Mouse (Mus musculus) left cerebral cortex, postnatal 10 days (tissue): ENCODE results near the gene Zfyve16. TPM values are rescaled to one million over a fixed set of nuclear protein-coding genes. Genes with fewer than 3 reads are reported as not detected.

Experiments
- DNase-seq, 2 experiments: peaks; one replicate each; pipeline ENCODE4 v3.0.0; 2021 to 2022; ENCODE audit warnings: low spot score in 2 of 2, mixed read lengths in 1 of 2; ENCODE audit errors: extremely low spot score in 1 of 2
- intact Hi-C: fragments of 180-260 bp; cut with DNase I; formaldehyde crosslinking; loops from one replicate; pipeline ENCODE4 v1.15.1; 2025
- total RNA-seq, 2 experiments: library from RNA; stranded (reverse); gene quantifications; 2 replicates each; pipeline ENCODE4 v1.2.3; 2021

Gene Zfyve16
- total RNA-seq, 2 experiments from 2014 or later = 20.4 to 22.7 TPM

GRCm38 (mm10) chr13:92483348-92483747, 47.3 kb downstream of the Zfyve16 start:
- intact Hi-C loops = loop anchor here (5.0 kb wide), 1 partner anchor 126 kb away; the partner anchor contains the start of gene Msh3
- DNase-seq = peak; percentile 26 to 68

- no peak for DNase-seq
- intact Hi-C loops = no loop called here
These were observed 60.5 kb downstream of the Zfyve16 start for GRCm38 (mm10) chr13:92470151-92470550.

GRCm38 (mm10) chr13:92469381-92469780, 61.3 kb downstream of the Zfyve16 start:
- DNase-seq = no peak
- intact Hi-C loops = no loop called here

- intact Hi-C loops = no loop called here
These were observed 62.8 kb downstream of the Zfyve16 start for GRCm38 (mm10) chr13:92467891-92468290.

GRCm38 (mm10) chr13:92464698-92465097, 66.0 kb downstream of the Zfyve16 start:
- intact Hi-C loops = no loop called here
- no peak for DNase-seq

More at GRCm38 (mm10) chr13:92467891-92468290, 62.8 kb downstream of the Zfyve16 start:
- no peak for DNase-seq

GRCm38 (mm10) chr13:92446872-92447271, 83.8 kb downstream of the Zfyve16 start:
- DNase-seq = no peak
- intact Hi-C loops = no loop called here

GRCm38 (mm10) chr13:92440286-92440685, 90.4 kb downstream of the Zfyve16 start:
- DNase-seq = no peak
- intact Hi-C loops = no loop called here

- intact Hi-C loops = no loop called here
- DNase-seq = no peak
These were observed 92.0 kb downstream of the Zfyve16 start for GRCm38 (mm10) chr13:92438656-92439055.

Other genes with a start within 250 kb of the Zfyve16 start
- gene Gm20379, start 224.9 kb downstream of the Zfyve16 start, total RNA-seq = not detected
- 1 to 10 TPM; 1.2 to 1.5 TPM for gene Dhfr, start 176.1 kb downstream of the Zfyve16 start, total RNA-seq
- gene Msh3, start 175.9 kb downstream of the Zfyve16 start, total RNA-seq = 10 to 100 TPM; 28.3 to 29.3 TPM
- gene Ankrd34b, start 105.0 kb downstream of the Zfyve16 start, total RNA-seq = 10 to 100 TPM; 12.5 to 13.3 TPM
- gene Fam151b, start 46.9 kb downstream of the Zfyve16 start, total RNA-seq = 1 to 10 TPM; 8.7 to 8.9 TPM
- not detected for gene Spz1, start 45.3 kb upstream of the Zfyve16 start, total RNA-seq
- 10 to 100 TPM; 48.0 to 55.7 TPM for gene Serinc5, start 80.2 kb upstream of the Zfyve16 start, total RNA-seq